Mouse (Mus musculus) myocyte (in vitro differentiated cells): ENCODE data around the gene Lyrm7. TPM values are rescaled to one million over a fixed set of nuclear protein-coding genes. Genes with fewer than 3 reads are reported as not detected.
A peak's percentile ranks its signal among the peaks of the same experiment; 100 is the strongest.
"Not testable (repeated sequence)": the region's sequence is repeated elsewhere in the genome, so short reads cannot be mapped to it uniquely, and the experiment has no call there.

ENCODE experiments used
- H3K27me3 ChIP-seq: one replicate; pipeline ENCODE4 v1.6.1; 2011; ENCODE audit not compliant: control insufficient read depth, insufficient read depth, insufficient read length
- H3K36me3 ChIP-seq: one replicate; pipeline ENCODE4 v1.6.1; 2011; ENCODE audit not compliant: control insufficient read depth, insufficient read depth
- H3K4me2 ChIP-seq: one replicate; pipeline ENCODE4 v1.6.1; 2011; ENCODE audit warnings: low read depth, control low read depth
- H3K4me3 ChIP-seq: one replicate; pipeline ENCODE4 v1.5.1; 2011; ENCODE audit warnings: mild to moderate bottlenecking, control low read depth, moderate library complexity
- H3K79me2 ChIP-seq: one replicate; pipeline ENCODE4 v1.6.1; 2011; ENCODE audit not compliant: control insufficient read depth, insufficient read depth
- H3ac ChIP-seq: one replicate; pipeline ENCODE4 v1.6.1; 2011; ENCODE audit not compliant: control insufficient read depth, insufficient read length
- CEBPB ChIP-seq: IDR thresholded peaks from 2 replicates; pipeline ENCODE4 v1.6.1; 2011; ENCODE audit warnings: mild to moderate bottlenecking, moderate library complexity; ENCODE audit not compliant: poor library complexity, insufficient read depth, severe bottlenecking
- E2F4 ChIP-seq: IDR thresholded peaks from one replicate; pipeline ENCODE4 v1.6.1; 2011; ENCODE audit warnings: mild to moderate bottlenecking, control low read depth, moderate library complexity; ENCODE audit not compliant: insufficient read depth
- MAX ChIP-seq: IDR thresholded peaks from one replicate; pipeline ENCODE4 v1.6.1; 2011; ENCODE audit warnings: low read depth, mild to moderate bottlenecking, control low read depth
- MYOD1 ChIP-seq, 3 experiments: IDR thresholded peaks; one replicate each; pipeline ENCODE4 v1.6.1; 2011; ENCODE audit warnings: control low read depth in 2 of 3, low read depth in 2 of 3, mild to moderate bottlenecking in 2 of 3, moderate library complexity in 1 of 3; ENCODE audit not compliant: insufficient read length in 2 of 3, control insufficient read depth in 1 of 3
- MYOG ChIP-seq, 3 experiments: IDR thresholded peaks; one replicate each; pipeline ENCODE4 v1.6.1; 2011; ENCODE audit warnings: control low read depth in 2 of 3, low read depth in 2 of 3, mild to moderate bottlenecking in 2 of 3; ENCODE audit not compliant: insufficient read length in 2 of 3, control insufficient read depth in 1 of 3, insufficient read depth in 1 of 3
- POLR2A ChIP-seq: IDR thresholded peaks from one replicate; pipeline ENCODE4 v1.6.1; 2011; ENCODE audit warnings: low read depth, mild to moderate bottlenecking, control low read depth, moderate library complexity; ENCODE audit not compliant: insufficient read length
- POLR2AphosphoS2 ChIP-seq: IDR thresholded peaks from one replicate; pipeline ENCODE4 v1.6.1; 2011; ENCODE audit warnings: low read depth, control low read depth; ENCODE audit not compliant: insufficient read length
- REST ChIP-seq: IDR thresholded peaks from one replicate; pipeline ENCODE4 v1.6.1; 2011; ENCODE audit warnings: mild to moderate bottlenecking, control low read depth, moderate library complexity; ENCODE audit not compliant: insufficient read depth, insufficient read length
- SRF ChIP-seq: IDR thresholded peaks from one replicate; pipeline ENCODE4 v1.6.1; 2011; ENCODE audit warnings: low read depth; ENCODE audit not compliant: control insufficient read depth, insufficient read length
- TCF12 ChIP-seq: IDR thresholded peaks from one replicate; pipeline ENCODE4 v1.6.1; 2011; ENCODE audit warnings: mild to moderate bottlenecking, control low read depth; ENCODE audit not compliant: poor library complexity, insufficient read depth, severe bottlenecking
- TCF3 ChIP-seq: IDR thresholded peaks from one replicate; pipeline ENCODE4 v1.6.1; 2011; ENCODE audit warnings: low read depth, control low read depth; ENCODE audit not compliant: insufficient read length
- USF1 ChIP-seq: IDR thresholded peaks from one replicate; pipeline ENCODE4 v1.6.1; 2011; ENCODE audit warnings: low read depth, mild to moderate bottlenecking, control low read depth, moderate library complexity
- polyA plus RNA-seq: library from polyadenylated mRNA; unstranded; fragments of >200 nt; fragmentation: generic; extraction: Trizol; gene quantifications from one replicate; pipeline ENCODE4 v1.2.1, GENCODE M21; 2012; ENCODE audit warnings: missing spikeins

Gene Lyrm7
- polyA plus RNA-seq, 1 experiment, result 2.2 TPM

GRCm38 (mm10) chr11:54903339-54903738, 42.6 kb upstream of the Lyrm7 start:
- Histone ChIP-seq H3K36me3 (no peaks in the 10 kb centered on the region), H3K79me2 (no peaks in the 10 kb centered on the region), H3K27me3 (no peaks in the 10 kb centered on the region), H3K4me2 (no peak overlapping the region), H3K4me3 (no peak overlapping the region), H3ac (no peak overlapping the region)
- no peak for TF ChIP-seq TCF12
- TF ChIP-seq MYOG (IDR thresholded peaks at IDR 0.05; ENCODE audit: control insufficient read depth in 1 of 3, insufficient read depth in 1 of 3, insufficient read length in 2 of 3, low read depth in 2 of 3), result no peak
- TF ChIP-seq POLR2A, result no peak
- TF ChIP-seq MAX, result no peak
- TF ChIP-seq TCF3, result no peak
- TF ChIP-seq MYOD1 (IDR thresholded peaks at IDR 0.05; ENCODE audit: control insufficient read depth in 1 of 3, insufficient read length in 2 of 3, low read depth in 2 of 3), result no peak
- TF ChIP-seq REST, result no peak
- no peak for TF ChIP-seq POLR2AphosphoS2
- TF ChIP-seq USF1, result no peak
- TF ChIP-seq CEBPB, result no peak
- no peak for TF ChIP-seq E2F4
- TF ChIP-seq SRF, result no peak

- no peak within 1 kb of the TSS for H3K4me3 ChIP-seq
- no peaks in the 10 kb centered on the region for H3K36me3 ChIP-seq
- H3K27me3 ChIP-seq, result no peaks in the 10 kb centered on the region
- TF ChIP-seq USF1 (no peak), MYOD1 (IDR thresholded peaks at IDR 0.05; ENCODE audit: control insufficient read depth in 1 of 3, insufficient read length in 2 of 3, low read depth in 2 of 3) (no peak), POLR2AphosphoS2 (no peak), MYOG (IDR thresholded peaks at IDR 0.05; ENCODE audit: control insufficient read depth in 1 of 3, insufficient read depth in 1 of 3, insufficient read length in 2 of 3, low read depth in 2 of 3) (no peak)
- no peak within 1 kb of the TSS for H3ac ChIP-seq
- no peak within 1 kb of the TSS for H3K4me2 ChIP-seq
- H3K79me2 ChIP-seq, result no peaks in the 10 kb centered on the region
Measured at GRCm38 (mm10) chr11:54902333-54903323, 41.9 kb upstream of the Lyrm7 start, which contains the start of gene Gpx3. Gene Gpx3, plus strand, starts transcription at chr11:54902453.

GRCm38 (mm10) chr11:54899657-54900056, 38.9 kb upstream of the Lyrm7 start:
- Histone ChIP-seq H3K36me3 (no peaks in the 10 kb centered on the region), H3K27me3 (no peaks in the 10 kb centered on the region), H3ac (no peak overlapping the region), H3K4me2 (no peak overlapping the region), H3K4me3 (no peak overlapping the region), H3K79me2 (no peaks in the 10 kb centered on the region)
- TF ChIP-seq USF1 (no peak), POLR2A (no peak), CEBPB (no peak), TCF12 (no peak), MAX (no peak), E2F4 (no peak), POLR2AphosphoS2 (no peak), TCF3 (no peak), REST (no peak), MYOD1 (IDR thresholded peaks at IDR 0.05; ENCODE audit: control insufficient read depth in 1 of 3, insufficient read length in 2 of 3, low read depth in 2 of 3) (no peak), SRF (no peak), MYOG (IDR thresholded peaks at IDR 0.05; ENCODE audit: control insufficient read depth in 1 of 3, insufficient read depth in 1 of 3, insufficient read length in 2 of 3, low read depth in 2 of 3) (no peak)

GRCm38 (mm10) chr11:54897470-54897869, 36.8 kb upstream of the Lyrm7 start:
- H3ac ChIP-seq, result no peak overlapping the region
- H3K36me3 ChIP-seq, result no peaks in the 10 kb centered on the region
- TF ChIP-seq USF1, result no peak
- no peak for TF ChIP-seq TCF12
- TF ChIP-seq E2F4, result no peak
- no peak for TF ChIP-seq SRF
- peak in 1 of 3 experiments; percentile 25 for TF ChIP-seq MYOD1 (IDR thresholded peaks at IDR 0.05; ENCODE audit: control insufficient read depth in 1 of 3, insufficient read length in 2 of 3, low read depth in 2 of 3)
- no peak for TF ChIP-seq MAX
- TF ChIP-seq CEBPB, result peak; percentile 38; the same call in 1 of the 2 replicates
- TF ChIP-seq REST, result no peak
- TF ChIP-seq POLR2AphosphoS2, result no peak
- TF ChIP-seq TCF3, result no peak
- no peak for TF ChIP-seq POLR2A
- no peak overlapping the region for H3K4me3 ChIP-seq
- no peaks in the 10 kb centered on the region for H3K79me2 ChIP-seq
- H3K27me3 ChIP-seq, result no peaks in the 10 kb centered on the region
- H3K4me2 ChIP-seq, result no peak overlapping the region

GRCm38 (mm10) chr11:54896646-54897045, 35.9 kb upstream of the Lyrm7 start:
- H3ac ChIP-seq, H3K27me3 ChIP-seq, H3K4me3 ChIP-seq, H3K79me2 ChIP-seq, H3K4me2 ChIP-seq, H3K36me3 ChIP-seq: not testable (repeated sequence)
